Mouse (Mus musculus): ENCODE measurements around the gene Iars2. TPM values are rescaled to one million over a fixed set of nuclear protein-coding genes. Genes with fewer than 3 reads are reported as not detected.

Gene Iars2
- polyA plus RNA-seq, 1 experiment: 9.0 TPM

DNA sequence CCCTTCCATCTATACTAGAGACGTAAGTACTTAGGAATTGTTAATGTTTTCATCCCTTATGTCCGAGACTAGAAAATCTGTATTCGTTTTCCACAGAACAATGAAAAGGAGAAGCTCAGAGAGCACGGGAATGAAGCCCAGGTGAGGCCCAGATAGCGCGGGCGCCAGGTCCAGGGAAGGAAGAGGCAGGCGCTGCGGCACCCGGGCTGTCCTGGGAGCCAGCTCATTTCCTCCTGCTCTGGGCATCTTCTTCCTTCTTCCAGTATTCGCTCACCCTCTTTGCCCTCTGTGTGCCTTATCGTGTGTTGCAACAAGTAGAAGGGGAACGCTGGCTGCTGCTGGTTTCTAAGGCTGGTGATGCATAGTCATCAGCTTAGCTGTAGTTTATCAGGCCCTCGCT lies 20.5 kb upstream of the Iars2 start:
- no peaks in the 10 kb centered on the region for H3K4me1 ChIP-seq (ENCODE audit: control insufficient read depth, insufficient read depth, insufficient read length, low read length)
- H3K27ac ChIP-seq (ENCODE audit: insufficient read depth, low read depth, low read length): no peak overlapping the region
- 91% methylated on average over 14 of the region's 14 CpGs for WGBS
- TF ChIP-seq CTCF (IDR thresholded peaks at IDR 0.05; ENCODE audit: extremely low read depth, insufficient read length, insufficient replicate concordance, low read depth, low read length) (no peak), POLR2A (IDR thresholded peaks at IDR 0.05; ENCODE audit: low read depth, low read length) (no peak)
- H3K27me3 ChIP-seq (ENCODE audit: control insufficient read depth, insufficient read depth, low read length): no peaks in the 10 kb centered on the region
- no peak overlapping the region for H3K4me3 ChIP-seq (ENCODE audit: low read depth, low read length)
- H3K36me3 ChIP-seq (ENCODE audit: control insufficient read depth, insufficient read depth, low read length): peaks cover 73% of the 10 kb centered on the region

- WGBS: 59% methylated on average over 10 of the region's 10 CpGs
- no peaks in the 10 kb centered on the region for H3K27me3 ChIP-seq (ENCODE audit: control insufficient read depth, insufficient read depth, low read length)
- TF ChIP-seq CTCF (IDR thresholded peaks at IDR 0.05; ENCODE audit: extremely low read depth, insufficient read length, insufficient replicate concordance, low read depth, low read length): no peak
- TF ChIP-seq POLR2A (IDR thresholded peaks at IDR 0.05; ENCODE audit: low read depth, low read length): no peak
- H3K4me3 ChIP-seq (ENCODE audit: low read depth, low read length): no peak overlapping the region
- H3K27ac ChIP-seq (ENCODE audit: insufficient read depth, low read depth, low read length): no peak overlapping the region
- no peaks in the 10 kb centered on the region for H3K4me1 ChIP-seq (ENCODE audit: control insufficient read depth, insufficient read depth, insufficient read length, low read length)
- H3K36me3 ChIP-seq (ENCODE audit: control insufficient read depth, insufficient read depth, low read length): peaks cover 80% of the 10 kb centered on the region
Observed at GRCm38 (mm10) chr1:185346188-185346587, 17.0 kb upstream of the Iars2 start.

- peaks cover 79% of the 10 kb centered on the region for H3K36me3 ChIP-seq (ENCODE audit: control insufficient read depth, insufficient read depth, low read length)
- H3K27me3 ChIP-seq (ENCODE audit: control insufficient read depth, insufficient read depth, low read length): no peaks in the 10 kb centered on the region
- 89% methylated on average over 8 of the region's 8 CpGs for WGBS
- no peak for TF ChIP-seq POLR2A (IDR thresholded peaks at IDR 0.05; ENCODE audit: low read depth, low read length)
- TF ChIP-seq CTCF (IDR thresholded peaks at IDR 0.05; ENCODE audit: extremely low read depth, insufficient read length, insufficient replicate concordance, low read depth, low read length): peak; percentile 45; the same call in 1 of the 2 replicates
- H3K4me1 ChIP-seq (ENCODE audit: control insufficient read depth, insufficient read depth, insufficient read length, low read length): no peaks in the 10 kb centered on the region
- no peak overlapping the region for H3K4me3 ChIP-seq (ENCODE audit: low read depth, low read length)
- no peak overlapping the region for H3K27ac ChIP-seq (ENCODE audit: insufficient read depth, low read depth, low read length)
Observed at GRCm38 (mm10) chr1:185343422-185343821, 14.2 kb upstream of the Iars2 start.

GRCm38 (mm10) chr1:185342441-185342840 lies 13.2 kb upstream of the Iars2 start:
- Histone ChIP-seq H3K27ac (ENCODE audit: insufficient read depth, low read depth, low read length) (no peak overlapping the region), H3K4me3 (ENCODE audit: low read depth, low read length) (no peak overlapping the region), H3K36me3 (ENCODE audit: control insufficient read depth, insufficient read depth, low read length) (peaks cover 75% of the 10 kb centered on the region), H3K4me1 (ENCODE audit: control insufficient read depth, insufficient read depth, insufficient read length, low read length) (peaks cover under 1% of the 10 kb centered on the region; the same call in 1 of the 2 replicates), H3K27me3 (ENCODE audit: control insufficient read depth, insufficient read depth, low read length) (no peaks in the 10 kb centered on the region)
- 96% methylated on average over 4 of the region's 4 CpGs for WGBS
- no peak for TF ChIP-seq CTCF (IDR thresholded peaks at IDR 0.05; ENCODE audit: extremely low read depth, insufficient read length, insufficient replicate concordance, low read depth, low read length)
- TF ChIP-seq POLR2A (IDR thresholded peaks at IDR 0.05; ENCODE audit: low read depth, low read length): no peak

- TF ChIP-seq POLR2A (IDR thresholded peaks at IDR 0.05; ENCODE audit: low read depth, low read length): no peak; the same call in 1 of the 2 replicates
- no peak for TF ChIP-seq CTCF (IDR thresholded peaks at IDR 0.05; ENCODE audit: extremely low read depth, insufficient read length, insufficient replicate concordance, low read depth, low read length)
- Histone ChIP-seq H3K4me1 (ENCODE audit: control insufficient read depth, insufficient read depth, insufficient read length, low read length) (peaks cover 9% of the 10 kb centered on the region; the same call in 1 of the 2 replicates), H3K27ac (ENCODE audit: insufficient read depth, low read depth, low read length) (peak overlapping the region; percentile 71), H3K36me3 (ENCODE audit: control insufficient read depth, insufficient read depth, low read length) (peaks cover 31% of the 10 kb centered on the region), H3K27me3 (ENCODE audit: control insufficient read depth, insufficient read depth, low read length) (no peaks in the 10 kb centered on the region), H3K4me3 (ENCODE audit: low read depth, low read length) (no peak overlapping the region)
- WGBS: 35% methylated on average over 3 of the region's 3 CpGs
Observed at GRCm38 (mm10) chr1:185336535-185336934, 7.3 kb upstream of the Iars2 start.

GRCm38 (mm10) chr1:185335231-185335765 lies 6.1 kb upstream of the Iars2 start:
- Histone ChIP-seq H3K27me3 (ENCODE audit: control insufficient read depth, insufficient read depth, low read length) (no peaks in the 10 kb centered on the region), H3K27ac (ENCODE audit: insufficient read depth, low read depth, low read length) (peak overlapping the region; percentile 80), H3K4me3 (ENCODE audit: low read depth, low read length) (no peak overlapping the region), H3K36me3 (ENCODE audit: control insufficient read depth, insufficient read depth, low read length) (peaks cover 22% of the 10 kb centered on the region), H3K4me1 (ENCODE audit: control insufficient read depth, insufficient read depth, insufficient read length, low read length) (peaks cover 9% of the 10 kb centered on the region; the same call in 1 of the 2 replicates)
- TF ChIP-seq CTCF (IDR thresholded peaks at IDR 0.05; ENCODE audit: extremely low read depth, insufficient read length, insufficient replicate concordance, low read depth, low read length) (no peak), POLR2A (IDR thresholded peaks at IDR 0.05; ENCODE audit: low read depth, low read length) (no peak)
- 50% methylated on average over 6 of the region's 6 CpGs for WGBS

- H3K4me3 ChIP-seq (ENCODE audit: low read depth, low read length): peak overlapping the region; percentile 38
- peak overlapping the region; percentile 80 for H3K27ac ChIP-seq (ENCODE audit: insufficient read depth, low read depth, low read length)
- H3K27me3 ChIP-seq (ENCODE audit: control insufficient read depth, insufficient read depth, low read length): no peaks in the 10 kb centered on the region
- TF ChIP-seq CTCF (IDR thresholded peaks at IDR 0.05; ENCODE audit: extremely low read depth, insufficient read length, insufficient replicate concordance, low read depth, low read length) (no peak), POLR2A (IDR thresholded peaks at IDR 0.05; ENCODE audit: low read depth, low read length) (no peak)
- 40% methylated on average over 4 of the region's 4 CpGs for WGBS
- peaks cover 13% of the 10 kb centered on the region for H3K36me3 ChIP-seq (ENCODE audit: control insufficient read depth, insufficient read depth, low read length)
- peaks cover 13% of the 10 kb centered on the region; the same call in 1 of the 2 replicates for H3K4me1 ChIP-seq (ENCODE audit: control insufficient read depth, insufficient read depth, insufficient read length, low read length)
Observed at GRCm38 (mm10) chr1:185334136-185334535, 4.9 kb upstream of the Iars2 start.
